ENCODE assay signal across 8 mouse cellular contexts in genomic region chr4:154334699-154335402, GRCm38 (mm10). TPM values are rescaled to one million over a fixed set of nuclear protein-coding genes. Genes with fewer than 3 reads are reported as not detected.
A peak's percentile ranks its signal among the peaks of the same experiment; 100 is the strongest.
DNase-seq lines count a peak whose midpoint lies in the region; ATAC-seq and TF ChIP-seq lines count a peak whose summit lies in the region.

No protein-coding gene starts in this region.

- H3K27me3 ChIP-seq in thymus, adult 2 months (ENCODE audit: control insufficient read depth, insufficient read depth, low read length) = no peaks in the 10 kb centered on the region
- peaks cover 53% of the 10 kb centered on the region for H3K27me3 ChIP-seq in heart, embryonic 13.5 days (replicated peaks)
- H3K27me3 ChIP-seq in limb, embryonic 14.5 days (ENCODE audit: control insufficient read depth, insufficient read depth, low read length) = no peaks in the 10 kb centered on the region
- H3K27me3 ChIP-seq in midbrain, postnatal 0 days (ENCODE audit: insufficient read depth, low read length) = no peaks in the 10 kb centered on the region

- H3K4me1 ChIP-seq in thymus, adult 2 months (replicated peaks; ENCODE audit: control insufficient read depth, insufficient read depth, low read length) = no peaks in the 10 kb centered on the region
- H3K4me1 ChIP-seq in heart, embryonic 13.5 days = peaks cover 56% of the 10 kb centered on the region
- peaks cover 12% of the 10 kb centered on the region for H3K4me1 ChIP-seq in limb, embryonic 14.5 days (ENCODE audit: control insufficient read depth, insufficient read depth, low read length)
- H3K4me1 ChIP-seq in midbrain, postnatal 0 days (ENCODE audit: insufficient read depth, low read length) = peaks cover 10% of the 10 kb centered on the region; the same call in 1 of the 2 replicates

- no peaks in the 10 kb centered on the region for H3K9me3 ChIP-seq in heart, embryonic 13.5 days
- H3K9me3 ChIP-seq in limb, embryonic 14.5 days (ENCODE audit: control insufficient read depth, low read length) = no peaks in the 10 kb centered on the region
- no peaks in the 10 kb centered on the region for H3K9me3 ChIP-seq in midbrain, postnatal 0 days (ENCODE audit: low read length)

- peak overlapping the region; percentile 54 for H3K4me3 ChIP-seq in thymus, adult 2 months (ENCODE audit: control insufficient read depth, insufficient read depth, low read length)
- H3K4me3 ChIP-seq in heart, embryonic 13.5 days = peak overlapping the region; percentile 34
- H3K4me3 ChIP-seq in limb, embryonic 14.5 days (replicated peaks; ENCODE audit: low read length) = peak overlapping the region; percentile 7; the same call in 1 of the 2 replicates
- H3K4me3 ChIP-seq in midbrain, postnatal 0 days (ENCODE audit: low read depth, low read length) = no peak overlapping the region

- no peak for ATAC-seq in heart, embryonic 13.5 days (ENCODE audit: extremely low read depth, insufficient number of reproducible peaks, low FRiP score, low TSS enrichment)
- ATAC-seq in limb, embryonic 14.5 days (ENCODE audit: low FRiP score, low read depth) = no peak
- 0 out of 2 replicates have a peak, but pooled peaks have one; percentile 29 for ATAC-seq in midbrain, postnatal 0 days (ENCODE audit: low FRiP score)

- DNase-seq in thymus, adult 2 months = no peak
- DNase-seq in thymus, adult 18-20 months = no peak
- DNase-seq in cerebellum, postnatal 25 days = peak; percentile 34 to 61
- no peak for DNase-seq in limb, embryonic 14.5 days (ENCODE audit: low spot score)
- DNase-seq in midbrain, postnatal 0 days (ENCODE audit: low spot score) = peak; percentile 57
- no peak for DNase-seq in left cerebral cortex, adult 11 months (ENCODE audit: low spot score)
- DNase-seq in urinary bladder, postnatal 25 days (ENCODE audit: low spot score) = no peak

- H3K36me3 ChIP-seq in thymus, adult 2 months (ENCODE audit: control insufficient read depth, insufficient read depth, low read length) = no peaks in the 10 kb centered on the region
- peaks cover 10% of the 10 kb centered on the region; the same call in 1 of the 2 replicates for H3K36me3 ChIP-seq in heart, embryonic 13.5 days
- peaks cover 31% of the 10 kb centered on the region for H3K36me3 ChIP-seq in limb, embryonic 14.5 days (ENCODE audit: control insufficient read depth, insufficient read depth, low read length)
- H3K36me3 ChIP-seq in midbrain, postnatal 0 days (ENCODE audit: insufficient read depth, low read length) = no peaks in the 10 kb centered on the region

- no peak for TF ChIP-seq POLR2A in thymus, adult 2 months (IDR thresholded peaks at IDR 0.05; ENCODE audit: control insufficient read depth, extremely low read depth, insufficient read depth, low read length, poor library complexity)
- no peak for TF ChIP-seq POLR2A in limb, embryonic 14.5 days (IDR thresholded peaks at IDR 0.05; ENCODE audit: borderline replicate concordance, extremely low read depth, insufficient read depth, insufficient read length)

- peak overlapping the region; percentile 57 for H3K4me2 ChIP-seq in heart, embryonic 13.5 days
- H3K4me2 ChIP-seq in limb, embryonic 14.5 days (replicated peaks; ENCODE audit: low read depth, low read length, severe bottlenecking) = 0 out of 2 replicates have a peak overlapping the region, but pooled peaks have one; percentile 17
- H3K4me2 ChIP-seq in midbrain, postnatal 0 days (ENCODE audit: low read depth, low read length, poor library complexity, severe bottlenecking) = peak overlapping the region; percentile 37

- no peak for TF ChIP-seq CTCF in thymus, adult 2 months (IDR thresholded peaks at IDR 0.05; ENCODE audit: borderline replicate concordance, control insufficient read depth, extremely low read depth, insufficient read depth, low read length, poor library complexity)
- no peak for TF ChIP-seq CTCF in midbrain, postnatal 0 days (IDR thresholded peaks at IDR 0.05)

- no peak overlapping the region for H3K27ac ChIP-seq in thymus, adult 2 months (ENCODE audit: control insufficient read depth, insufficient read depth, low read length)
- no peak overlapping the region for H3K27ac ChIP-seq in heart, embryonic 13.5 days (replicated peaks)
- H3K27ac ChIP-seq in limb, embryonic 14.5 days (replicated peaks; ENCODE audit: low read depth, low read length) = no peak overlapping the region
- H3K27ac ChIP-seq in midbrain, postnatal 0 days (ENCODE audit: low read depth, low read length) = no peak overlapping the region

- peak overlapping the region; percentile 52 for H3K9ac ChIP-seq in heart, embryonic 13.5 days
- no peak overlapping the region for H3K9ac ChIP-seq in limb, embryonic 14.5 days (ENCODE audit: low read depth, low read length, severe bottlenecking)
- 0 out of 2 replicates have a peak overlapping the region, but pooled peaks have one; percentile 8 for H3K9ac ChIP-seq in midbrain, postnatal 0 days (replicated peaks; ENCODE audit: low read length, poor library complexity, severe bottlenecking)

- WGBS in thymus, adult 2 months = 69% methylated on average over 48 of the region's 48 CpGs
- WGBS in heart, embryonic 13.5 days = 53% methylated on average over 45 of the region's 48 CpGs
- 62% methylated on average over 41 of the region's 48 CpGs for WGBS in limb, embryonic 14.5 days
- WGBS in midbrain, postnatal 0 days = 65% methylated on average over 46 of the region's 48 CpGs

RNA-seq across cellular contexts. Expression of gene B230104I21Rik, which starts 1.1 kb away (rescaled TPM):
- polyA plus RNA-seq in thymus, adult 2 months (2012; rRNA removed) = not detected in 2 replicates
- polyA plus RNA-seq in heart, embryonic 13.5 days (2015; fragmentation: Nextera tagmentation; extraction: Ambion mirVana) = not detected in 2 replicates
- not detected in 2 replicates for polyA plus RNA-seq in limb, embryonic 14.5 days (2012; rRNA removed)
- polyA plus RNA-seq in limb, embryonic 14.5 days (2014; fragmentation: Nextera tagmentation; extraction: Ambion mirVana) = not detected in 2 replicates
- total RNA-seq in midbrain, postnatal 0 days (2014; rRNA removed) = not detected in 2 replicates
- polyA plus RNA-seq in midbrain, postnatal 0 days (2015; fragmentation: Nextera tagmentation; extraction: Ambion mirVana) = 0.19 TPM in 1 of 2 replicates, not detected in the other

RNA-seq across cellular contexts. Expression of gene Arhgef16, which starts 33.4 kb away (rescaled TPM):
- 9.3 and 12.3 TPM in 2 replicates for polyA plus RNA-seq in thymus, adult 2 months (2012; rRNA removed)
- 2.3 and 2.5 TPM in 2 replicates for polyA plus RNA-seq in heart, embryonic 13.5 days (2015; fragmentation: Nextera tagmentation; extraction: Ambion mirVana)
- 4.2 and 6.0 TPM in 2 replicates for polyA plus RNA-seq in limb, embryonic 14.5 days (2012; rRNA removed)
- 6.1 and 6.2 TPM in 2 replicates for polyA plus RNA-seq in limb, embryonic 14.5 days (2014; fragmentation: Nextera tagmentation; extraction: Ambion mirVana)
- 5.0 and 8.1 TPM in 2 replicates for total RNA-seq in midbrain, postnatal 0 days (2014; rRNA removed)
- 2.7 and 3.5 TPM in 2 replicates for polyA plus RNA-seq in midbrain, postnatal 0 days (2015; fragmentation: Nextera tagmentation; extraction: Ambion mirVana)

Comparison
In these comparisons a context has a peak if more than half of its experiments do, and no peak if none do; other contexts are left out.
1. DNase-seq: peak in cerebellum, postnatal 25 days (2 of 2) and midbrain, postnatal 0 days (single experiment); none in thymus, adult 2 months (single experiment), thymus, adult 18-20 months (0 of 2), limb, embryonic 14.5 days (single experiment), left cerebral cortex, adult 11 months (single experiment) and urinary bladder, postnatal 25 days (single experiment).
2. Peak in every context shown above with its lines, with median percentiles within 50 percentile points of each other: H3K4me2 ChIP-seq.